In genomic region chr5:31527707-31528106, GRCm38 (mm10) we compare ENCODE assay signal across 7 mouse cellular contexts. TPM values are rescaled to one million over a fixed set of nuclear protein-coding genes. Genes with fewer than 3 reads are reported as not detected.
DNase-seq lines count a peak whose midpoint lies in the region; ATAC-seq and TF ChIP-seq lines count a peak whose summit lies in the region.
"Not testable (repeated sequence)": the region's sequence is repeated elsewhere in the genome, so short reads cannot be mapped to it uniquely, and the experiment has no call there.

Gene Supt7l (minus strand): TSS chr5:31527807.

- H3K27ac ChIP-seq in bone marrow, adult 2 months (ENCODE audit: control insufficient read depth, insufficient read depth, low read depth, low read length, poor library complexity) = peak within 1 kb of the TSS; percentile 35; the same call in 1 of the 2 replicates
- peak within 1 kb of the TSS; percentile 80; the same call in 1 of the 2 replicates for H3K27ac ChIP-seq in forebrain, embryonic 14.5 days (ENCODE audit: low read depth, low read length)
- H3K27ac ChIP-seq in heart, embryonic 15.5 days = peak within 1 kb of the TSS; percentile 83
- H3K27ac ChIP-seq in intestine, embryonic 15.5 days = peak within 1 kb of the TSS; percentile 88
- peak within 1 kb of the TSS; percentile 42 for H3K27ac ChIP-seq in lung, embryonic 16.5 days (ENCODE audit: low read length)
- H3K27ac ChIP-seq in neural tube, embryonic 14.5 days (ENCODE audit: low read depth, low read length) = peak within 1 kb of the TSS; percentile 81; the same call in 1 of the 2 replicates

- not testable (repeated sequence) for H3K27me3 ChIP-seq in forebrain, embryonic 14.5 days (replicated peaks; ENCODE audit: control insufficient read depth, insufficient read depth, low read length); heart, embryonic 15.5 days; intestine, embryonic 15.5 days (replicated peaks); lung, embryonic 16.5 days (ENCODE audit: control insufficient read depth, insufficient read depth, low read depth, low read length); neural tube, embryonic 14.5 days (ENCODE audit: control insufficient read depth, insufficient read depth, low read length)

- H3K9me3 ChIP-seq in forebrain, embryonic 14.5 days (replicated peaks; ENCODE audit: control insufficient read depth, low read length); heart, embryonic 15.5 days (replicated peaks); intestine, embryonic 15.5 days; lung, embryonic 16.5 days (ENCODE audit: control insufficient read depth, low read length); neural tube, embryonic 14.5 days (ENCODE audit: control insufficient read depth, low read length): not testable (repeated sequence)

- intact Hi-C loops in left cerebral cortex, postnatal 25 days (cut with DNase I) = not testable (repeated sequence)

- not testable (repeated sequence) for H3K4me1 ChIP-seq in bone marrow, adult 2 months (ENCODE audit: control insufficient read depth, insufficient read depth, low read length); intestine, embryonic 15.5 days (replicated peaks)
- H3K4me1 ChIP-seq in forebrain, embryonic 14.5 days (ENCODE audit: control insufficient read depth, insufficient read depth, low read length) = peaks cover 14% of the 10 kb centered on the region
- H3K4me1 ChIP-seq in heart, embryonic 15.5 days (replicated peaks) = peaks cover 17% of the 10 kb centered on the region
- peaks cover 16% of the 10 kb centered on the region for H3K4me1 ChIP-seq in lung, embryonic 16.5 days (replicated peaks; ENCODE audit: control insufficient read depth, insufficient read depth, low read length)
- peaks cover 19% of the 10 kb centered on the region for H3K4me1 ChIP-seq in neural tube, embryonic 14.5 days (ENCODE audit: control insufficient read depth, insufficient read depth, low read length)

- WGBS in bone marrow, adult 2 months = 74% methylated on average over 11 of the region's 11 CpGs
- 78% methylated on average over 11 of the region's 11 CpGs for WGBS in forebrain, embryonic 14.5 days
- 80% methylated on average over 11 of the region's 11 CpGs for WGBS in heart, embryonic 15.5 days
- WGBS in intestine, embryonic 15.5 days = 74% methylated on average over 11 of the region's 11 CpGs
- WGBS in lung, embryonic 16.5 days = 78% methylated on average over 11 of the region's 11 CpGs
- WGBS in neural tube, embryonic 14.5 days = 83% methylated on average over 11 of the region's 11 CpGs

- peaks cover 32% of the 10 kb centered on the region for H3K36me3 ChIP-seq in forebrain, embryonic 14.5 days (ENCODE audit: control insufficient read depth, insufficient read depth, low read length)
- H3K36me3 ChIP-seq in heart, embryonic 15.5 days = peaks cover 36% of the 10 kb centered on the region
- peaks cover 17% of the 10 kb centered on the region for H3K36me3 ChIP-seq in intestine, embryonic 15.5 days
- peaks cover 23% of the 10 kb centered on the region for H3K36me3 ChIP-seq in lung, embryonic 16.5 days (ENCODE audit: control insufficient read depth, insufficient read depth, low read length)
- H3K36me3 ChIP-seq in neural tube, embryonic 14.5 days (ENCODE audit: control insufficient read depth, insufficient read depth, low read length) = peaks cover 20% of the 10 kb centered on the region

- TF ChIP-seq POLR2A in bone marrow, adult 2 months (IDR thresholded peaks at IDR 0.05; ENCODE audit: borderline replicate concordance, control insufficient read depth, low read depth, low read length) = not testable (repeated sequence)

- peak within 1 kb of the TSS; percentile 97 for H3K4me2 ChIP-seq in forebrain, embryonic 14.5 days (ENCODE audit: low read length)
- H3K4me2 ChIP-seq in heart, embryonic 15.5 days = peak within 1 kb of the TSS; percentile 93
- peak within 1 kb of the TSS; percentile 91 for H3K4me2 ChIP-seq in intestine, embryonic 15.5 days (replicated peaks)
- H3K4me2 ChIP-seq in lung, embryonic 16.5 days (ENCODE audit: low read depth, low read length) = peak within 1 kb of the TSS; percentile 89
- H3K4me2 ChIP-seq in neural tube, embryonic 14.5 days (ENCODE audit: low read depth, low read length) = peak within 1 kb of the TSS; percentile 100

- not testable (repeated sequence) for DNase-seq in forebrain, embryonic 14.5 days (ENCODE audit: low spot score); left cerebral cortex, postnatal 25 days (ENCODE audit: low spot score in 2 of 2)

- ATAC-seq in forebrain, embryonic 14.5 days; heart, embryonic 15.5 days (replicated peaks; ENCODE audit: insufficient number of reproducible peaks, insufficient read depth, low FRiP score, low read depth); intestine, embryonic 15.5 days; lung, embryonic 16.5 days (ENCODE audit: low read depth); neural tube, embryonic 14.5 days (ENCODE audit: low read depth): not testable (repeated sequence)

- H3K9ac ChIP-seq in forebrain, embryonic 14.5 days (ENCODE audit: low read length) = peak within 1 kb of the TSS; percentile 87
- peak within 1 kb of the TSS; percentile 80 for H3K9ac ChIP-seq in heart, embryonic 15.5 days
- H3K9ac ChIP-seq in intestine, embryonic 15.5 days = peak within 1 kb of the TSS; percentile 93
- H3K9ac ChIP-seq in lung, embryonic 16.5 days (ENCODE audit: low read length) = peak within 1 kb of the TSS; percentile 90
- peak within 1 kb of the TSS; percentile 77 for H3K9ac ChIP-seq in neural tube, embryonic 14.5 days (replicated peaks; ENCODE audit: low read depth, low read length)

- TF ChIP-seq CTCF in bone marrow, adult 2 months (IDR thresholded peaks at IDR 0.05; ENCODE audit: control insufficient read depth, insufficient read depth, low read length) = not testable (repeated sequence)

- peak within 1 kb of the TSS; percentile 85 for H3K4me3 ChIP-seq in bone marrow, adult 2 months (replicated peaks; ENCODE audit: control insufficient read depth, low read depth, low read length)
- H3K4me3 ChIP-seq in forebrain, embryonic 14.5 days (ENCODE audit: low read depth, low read length) = peak within 1 kb of the TSS; percentile 90
- peak within 1 kb of the TSS; percentile 98 for H3K4me3 ChIP-seq in heart, embryonic 15.5 days
- peak within 1 kb of the TSS; percentile 96 for H3K4me3 ChIP-seq in intestine, embryonic 15.5 days (replicated peaks)
- H3K4me3 ChIP-seq in lung, embryonic 16.5 days (ENCODE audit: low read length) = peak within 1 kb of the TSS; percentile 98
- peak within 1 kb of the TSS; percentile 97 for H3K4me3 ChIP-seq in neural tube, embryonic 14.5 days (ENCODE audit: low read depth, low read length)

RNA-seq across cellular contexts. Expression of gene Supt7l, which starts in this region (rescaled TPM):
- 4.5 and 7.5 TPM in 2 replicates for polyA plus RNA-seq in bone marrow, adult 2 months (2011; ENCODE audit: insufficient read depth, insufficient read length, low replicate concordance, missing spikeins)
- 10.0 and 13.7 TPM in 2 replicates for polyA plus RNA-seq in forebrain, embryonic 14.5 days (2014; fragmentation: Nextera tagmentation; extraction: Ambion mirVana)
- polyA plus RNA-seq in heart, embryonic 15.5 days (2015; fragmentation: Nextera tagmentation; extraction: Ambion mirVana) = 15.6 and 19.2 TPM in 2 replicates
- 18.1 TPM in 2 replicates for polyA plus RNA-seq in intestine, embryonic 15.5 days (2015; fragmentation: Nextera tagmentation; extraction: Ambion mirVana)
- 10 to 100 TPM; 16.7 to 17.2 TPM for total RNA-seq in left cerebral cortex, postnatal 25 days (2021)
- polyA plus RNA-seq in lung, embryonic 16.5 days (2015; fragmentation: Nextera tagmentation; extraction: Ambion mirVana) = 21.9 and 22.1 TPM in 2 replicates
- polyA plus RNA-seq in neural tube, embryonic 14.5 days (2014; fragmentation: Nextera tagmentation; extraction: Ambion mirVana) = 21.6 and 22.4 TPM in 2 replicates

Comparison
In these comparisons a context has a peak if more than half of its experiments do, and no peak if none do; other contexts are left out.
1. H3K27ac ChIP-seq: peak in every context shown above with its lines; median percentile 88 in intestine, embryonic 15.5 days; 83 in heart, embryonic 15.5 days; 81 in neural tube, embryonic 14.5 days; 80 in forebrain, embryonic 14.5 days; 42 in lung, embryonic 16.5 days; 35 in bone marrow, adult 2 months.